Mouse (Mus musculus) limb, embryonic 12.5 days (tissue): ENCODE measurements around the gene Trappc13. TPM values are rescaled to one million over a fixed set of nuclear protein-coding genes. Genes with fewer than 3 reads are reported as not detected.
"Not testable (repeated sequence)": the region's sequence is repeated elsewhere in the genome, so short reads cannot be mapped to it uniquely, and the experiment has no call there.

ENCODE experiments used
- ATAC-seq: fragments of 200-750 bp; cut with Nextera tagmentation; 2 replicates; pipeline ENCODE4 v1.8.0; 2017; ENCODE audit warnings: low read depth, moderate TSS enrichment; ENCODE audit not compliant: insufficient number of reproducible peaks, insufficient read depth, low FRiP score, low TSS enrichment
- H3K27ac ChIP-seq: fragments of 300-500 bp; sonication (generic); 2 replicates; pipeline ENCODE4 v1.5.1; 2016; ENCODE audit warnings: mild to moderate bottlenecking, moderate library complexity
- H3K27me3 ChIP-seq: fragments of 300-500 bp; sonication (generic); 2 replicates; pipeline ENCODE4 v1.6.1; 2016; ENCODE audit warnings: mild to moderate bottlenecking, moderate library complexity
- H3K36me3 ChIP-seq: fragments of 300-500 bp; sonication (generic); 2 replicates; pipeline ENCODE4 v1.6.1; 2016; ENCODE audit warnings: mild to moderate bottlenecking, moderate library complexity
- H3K4me1 ChIP-seq: fragments of 300-500 bp; sonication (generic); replicated peaks from 2 replicates; pipeline ENCODE4 v1.6.1; 2016
- H3K4me2 ChIP-seq: fragments of 300-500 bp; sonication (generic); 2 replicates; pipeline ENCODE4 v1.6.1; 2016; ENCODE audit warnings: mild to moderate bottlenecking, moderate library complexity
- H3K4me3 ChIP-seq: fragments of 300-500 bp; sonication (generic); replicated peaks from 2 replicates; pipeline ENCODE4 v1.5.1; 2016; ENCODE audit warnings: mild to moderate bottlenecking
- H3K9ac ChIP-seq: fragments of 300-500 bp; sonication (generic); replicated peaks from 2 replicates; pipeline ENCODE4 v1.6.1; 2016; ENCODE audit warnings: mild to moderate bottlenecking, moderate library complexity
- H3K9me3 ChIP-seq: fragments of 300-500 bp; sonication (generic); 2 replicates; pipeline ENCODE4 v1.6.1; 2016; ENCODE audit warnings: mild to moderate bottlenecking, moderate library complexity
- WGBS: fragments of 180-500 bp; shearing (Covaris S2); methylation state at CpG from one replicate; pipeline ENCODE4 v1.1.7; 2016; 5-methylcytosine and 5-hydroxymethylcytosine counted together
- polyA plus RNA-seq: library from polyadenylated mRNA; unstranded; fragments of >200 nt; fragmentation: Nextera tagmentation; extraction: Ambion mirVana; gene quantifications from 2 replicates; pipeline ENCODE4 v1.2.1, GENCODE M21; 2016

Gene Trappc13
- polyA plus RNA-seq = 63.2 and 69.6 TPM in 2 replicates

DNA sequence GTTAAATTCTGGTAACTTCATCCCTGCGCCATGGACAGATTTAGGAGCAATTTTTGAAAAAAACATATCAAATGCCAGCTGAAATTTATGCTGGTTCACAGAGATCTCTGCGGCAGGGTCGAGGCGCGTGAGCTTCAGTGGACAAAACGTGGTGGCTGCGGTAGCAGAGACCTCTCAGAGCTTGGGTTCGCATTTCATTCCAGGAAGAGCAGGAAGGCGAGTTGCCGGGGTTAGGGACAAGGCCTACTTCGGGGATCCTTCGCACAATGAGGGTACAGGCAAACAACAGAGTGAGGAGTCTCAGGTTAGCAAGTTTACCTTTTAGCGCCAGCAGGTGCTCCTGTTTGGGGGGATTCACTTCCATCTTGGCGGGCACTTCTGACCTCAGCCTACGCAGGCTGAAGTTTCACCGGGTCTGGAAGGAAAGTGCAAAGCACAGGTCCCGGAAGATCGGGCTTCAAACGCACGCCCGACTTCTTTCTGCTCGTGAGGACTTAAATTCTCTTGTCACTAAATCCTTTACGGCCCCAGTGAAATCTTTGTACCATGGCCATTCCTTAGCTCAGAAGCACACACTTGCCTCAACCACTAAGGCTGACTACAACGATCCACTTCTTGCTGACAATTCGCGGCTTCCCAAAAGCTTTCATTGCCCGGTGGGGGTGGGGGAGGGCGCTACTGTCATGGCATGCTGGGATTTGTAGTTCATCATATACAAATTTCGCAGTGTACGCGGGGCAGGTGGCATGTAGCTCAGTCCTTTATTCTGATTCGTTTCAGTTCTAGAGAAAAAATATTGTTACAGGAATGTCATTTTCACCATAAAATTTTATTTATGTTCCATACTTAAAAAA lies at the start of gene Trappc13:
TSS of gene Trappc13 (minus strand) at position 674 of the 854 bp plus-strand sequence.
- peak within 1 kb of the TSS; percentile 82 for H3K4me3 ChIP-seq
- under 1% methylated on average over 32 of the region's 32 CpGs for WGBS
- H3K9me3 ChIP-seq = no peaks in the 10 kb centered on the region
- peak; percentile 91 for ATAC-seq
- peak within 1 kb of the TSS; percentile 84 for H3K27ac ChIP-seq
- H3K9ac ChIP-seq = peak within 1 kb of the TSS; percentile 85
- peaks cover 20% of the 10 kb centered on the region; the same call in 1 of the 2 replicates for H3K36me3 ChIP-seq
- H3K27me3 ChIP-seq = no peaks in the 10 kb centered on the region
- H3K4me2 ChIP-seq = peak within 1 kb of the TSS; percentile 67
- peaks cover 12% of the 10 kb centered on the region for H3K4me1 ChIP-seq

DNA sequence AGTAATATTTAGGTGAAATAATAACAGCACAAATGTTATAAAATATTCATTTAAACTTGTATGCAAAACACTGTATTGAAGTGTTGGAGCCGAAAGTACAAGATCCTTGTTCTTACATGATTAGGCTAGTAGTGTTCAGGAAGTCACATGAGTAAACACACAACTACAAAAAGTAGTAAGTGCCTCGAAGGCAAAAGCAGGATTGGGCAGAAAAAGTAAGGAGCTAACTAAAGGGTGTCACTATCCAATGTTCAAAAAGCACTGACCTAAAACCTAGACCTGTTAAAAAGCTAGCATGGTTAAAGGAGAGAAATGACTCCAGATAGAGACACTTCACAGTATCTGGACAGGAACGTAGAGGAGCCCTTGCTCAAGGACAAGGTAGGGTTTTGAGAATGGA lies 49.2 kb upstream of the Trappc13 start:
- Histone ChIP-seq H3K27me3 (no peaks in the 10 kb centered on the region), H3K4me2 (peak overlapping the region; percentile 71), H3K9ac (peak overlapping the region; percentile 83), H3K4me1 (peaks cover 9% of the 10 kb centered on the region), H3K9me3 (no peaks in the 10 kb centered on the region), H3K36me3 (peaks cover 7% of the 10 kb centered on the region), H3K4me3 (peak overlapping the region; percentile 75), H3K27ac (no peak overlapping the region)
- ATAC-seq = no peak
- 71% methylated on average over 3 of the region's 3 CpGs for WGBS

DNA sequence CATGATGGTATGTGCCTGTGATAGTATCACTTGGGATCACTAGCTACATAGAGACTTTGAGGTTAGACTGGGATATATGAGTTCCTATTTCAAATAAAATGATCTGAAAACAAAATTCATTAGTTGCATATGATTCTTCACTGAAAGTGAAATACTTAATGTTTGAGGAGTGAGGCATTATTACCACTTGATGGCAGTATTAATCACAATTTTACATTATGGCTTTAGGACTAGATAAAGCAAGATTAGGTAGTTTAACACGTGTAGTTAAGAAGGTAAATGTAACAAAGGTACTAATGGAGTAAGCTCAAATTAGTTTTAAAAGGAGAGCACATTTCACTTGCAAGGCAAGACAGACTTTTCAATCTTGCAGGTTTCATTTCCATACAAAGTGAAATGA lies 26.0 kb upstream of the Trappc13 start:
- Histone ChIP-seq H3K4me3 (no peak overlapping the region), H3K36me3 (peaks cover 48% of the 10 kb centered on the region), H3K9me3 (no peaks in the 10 kb centered on the region), H3K27ac (no peak overlapping the region), H3K4me2 (no peak overlapping the region), H3K27me3 (no peaks in the 10 kb centered on the region), H3K4me1 (no peaks in the 10 kb centered on the region), H3K9ac (no peak overlapping the region)
- no peak for ATAC-seq
- 71% methylated on average over 1 of the region's 1 CpGs for WGBS

DNA sequence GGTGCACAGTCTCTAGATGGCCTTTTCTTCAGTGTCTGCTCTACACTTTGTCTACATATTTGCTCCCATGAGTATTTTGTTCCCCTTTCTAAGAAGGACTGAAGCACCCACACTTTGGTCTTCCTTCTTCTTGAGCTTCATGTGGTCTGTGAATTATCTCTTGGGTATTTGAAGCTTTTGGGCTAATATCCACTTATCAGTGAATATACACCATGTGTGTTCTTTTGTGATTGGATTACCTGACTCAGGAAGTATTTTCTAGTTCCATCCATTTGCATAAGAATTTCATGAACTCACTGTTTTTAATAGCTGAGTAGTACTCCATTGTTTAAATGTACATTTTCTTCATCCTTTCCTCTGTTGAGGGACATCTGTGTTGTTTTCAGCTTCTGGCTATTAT lies 17.6 kb upstream of the Trappc13 start:
- not testable (repeated sequence) for H3K9me3 ChIP-seq, H3K4me3 ChIP-seq, H3K27ac ChIP-seq, H3K4me2 ChIP-seq, H3K27me3 ChIP-seq, H3K4me1 ChIP-seq, H3K9ac ChIP-seq, ATAC-seq
- peaks cover 53% of the 10 kb centered on the region for H3K36me3 ChIP-seq

DNA sequence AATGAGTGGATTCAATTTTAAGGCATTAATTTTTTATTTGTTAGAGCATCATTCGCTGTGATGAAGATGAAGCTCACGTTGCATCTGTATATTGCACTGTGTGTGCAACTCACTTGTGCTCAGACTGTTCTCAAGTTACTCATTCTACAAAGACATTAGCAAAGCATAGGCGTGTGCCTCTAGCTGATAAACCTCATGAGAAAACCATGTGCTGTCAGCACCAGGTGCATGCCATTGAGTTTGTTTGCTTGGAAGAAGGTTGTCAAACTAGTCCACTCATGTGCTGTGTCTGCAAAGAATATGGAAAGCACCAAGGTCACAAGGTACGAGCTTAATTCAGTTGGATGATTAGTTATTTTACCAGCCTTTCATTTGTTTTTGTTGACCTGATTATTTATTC lies 9.1 kb upstream of the Trappc13 start:
- no peak overlapping the region for H3K4me2 ChIP-seq
- H3K4me3 ChIP-seq = no peak overlapping the region
- peaks cover 59% of the 10 kb centered on the region for H3K36me3 ChIP-seq
- no peak for ATAC-seq
- 93% methylated on average over 4 of the region's 4 CpGs for WGBS
- no peaks in the 10 kb centered on the region for H3K9me3 ChIP-seq
- H3K27ac ChIP-seq = no peak overlapping the region
- no peak overlapping the region for H3K9ac ChIP-seq
- H3K27me3 ChIP-seq = no peaks in the 10 kb centered on the region
- H3K4me1 ChIP-seq = no peaks in the 10 kb centered on the region

DNA sequence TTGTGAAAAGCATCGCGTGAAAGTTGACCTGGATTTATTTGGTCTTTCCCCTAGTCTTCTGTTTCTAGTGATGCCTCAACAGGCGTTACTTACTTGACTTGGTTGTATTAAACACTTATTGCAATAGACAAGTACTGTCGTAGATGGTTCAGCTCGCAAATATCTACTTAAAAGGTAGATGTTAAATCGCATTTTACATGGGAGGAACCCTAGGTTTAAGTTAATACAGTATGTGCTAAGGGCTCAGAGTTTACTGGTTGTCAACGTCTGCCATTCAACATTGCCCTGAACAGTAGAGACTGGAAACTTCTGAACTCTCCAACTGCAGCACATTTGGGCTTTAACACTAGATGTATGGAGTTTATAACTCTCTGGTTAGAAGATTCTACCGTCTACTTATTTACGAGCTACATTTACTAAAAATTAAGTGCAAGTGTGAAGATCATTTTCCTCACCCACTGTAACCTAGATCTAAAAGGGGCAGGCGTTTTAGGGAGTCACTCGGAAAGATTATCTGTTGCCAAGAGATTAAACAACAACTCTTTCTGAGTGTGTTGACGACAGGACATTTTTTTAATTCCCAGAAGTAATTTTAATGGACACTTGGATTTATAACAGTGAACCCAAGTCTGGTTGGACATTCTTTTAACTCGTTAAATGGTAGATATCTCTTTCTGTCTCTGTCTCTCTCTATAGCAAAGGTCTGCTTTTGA lies 1.1 kb upstream of the Trappc13 start:
- no peak for ATAC-seq
- Histone ChIP-seq H3K9me3 (no peaks in the 10 kb centered on the region), H3K4me2 (peak overlapping the region; percentile 66), H3K9ac (peak overlapping the region; percentile 85), H3K36me3 (peaks cover 30% of the 10 kb centered on the region), H3K4me3 (peak overlapping the region; percentile 82), H3K4me1 (peaks cover 12% of the 10 kb centered on the region), H3K27me3 (no peaks in the 10 kb centered on the region), H3K27ac (peak overlapping the region; percentile 83)
- WGBS = 23% methylated on average over 13 of the region's 13 CpGs

DNA sequence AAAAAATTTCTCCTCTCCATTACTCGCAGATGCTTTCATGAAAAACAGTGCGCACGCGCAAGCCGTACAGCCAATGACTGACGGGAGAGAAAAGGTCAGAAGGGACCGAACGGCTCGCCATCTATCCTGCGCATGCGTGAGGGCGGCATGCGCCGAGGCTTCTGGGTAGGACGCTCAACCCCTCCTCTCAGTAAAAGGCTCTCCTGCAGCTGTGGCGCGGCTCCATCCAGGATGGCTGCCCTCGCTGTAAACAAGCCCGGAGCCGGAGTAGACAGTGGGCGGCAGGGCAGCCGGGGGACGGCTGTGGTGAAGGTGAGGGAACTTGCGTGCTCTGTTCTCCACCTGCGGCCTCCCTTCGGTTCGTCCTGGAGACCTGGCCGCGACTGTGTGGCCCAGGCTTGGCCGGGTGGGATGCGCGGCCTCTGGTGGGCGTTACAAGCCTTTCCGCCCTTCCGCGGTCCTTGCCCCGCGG lies 417 bp upstream of the Trappc13 start, which contains the start of gene Trim23:
TSS of gene Trim23 (plus strand) at position 148 of the 472 bp plus-strand sequence.
- peak within 1 kb of the TSS; percentile 85 for H3K9ac ChIP-seq

DNA sequence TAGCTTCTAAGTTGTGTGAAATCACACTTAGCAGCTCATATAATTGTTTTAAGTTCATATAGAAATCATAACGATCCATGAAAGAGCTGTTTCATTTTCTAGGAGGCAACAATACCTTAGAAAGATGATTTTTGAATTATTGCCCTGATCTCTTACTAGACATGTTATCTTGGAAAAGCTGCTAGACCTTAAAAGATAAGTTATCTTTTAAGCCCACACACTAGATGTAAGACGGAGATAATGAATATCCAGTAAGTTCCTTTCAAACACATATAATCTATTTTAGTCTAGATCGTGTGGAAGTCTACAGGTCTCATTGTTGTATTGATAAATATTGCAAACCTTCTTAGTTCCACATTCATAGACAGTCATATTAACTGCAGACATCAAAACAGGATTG lies 1.4 kb downstream of the Trappc13 start:
- no peak for ATAC-seq
- Histone ChIP-seq H3K4me1 (peaks cover 12% of the 10 kb centered on the region), H3K36me3 (peaks cover 11% of the 10 kb centered on the region; the same call in 1 of the 2 replicates), H3K9ac (peak overlapping the region; percentile 50; the same call in 1 of the 2 replicates), H3K9me3 (no peaks in the 10 kb centered on the region), H3K27me3 (no peaks in the 10 kb centered on the region), H3K4me3 (peak overlapping the region; percentile 82), H3K4me2 (peak overlapping the region; percentile 67), H3K27ac (no peak overlapping the region)
- 87% methylated on average over 3 of the region's 3 CpGs for WGBS

More for the DNA sequence above, 417 bp upstream of the Trappc13 start, which contains the start of gene Trim23:
- Histone ChIP-seq H3K4me3 (peak within 1 kb of the TSS; percentile 82), H3K4me1 (peaks cover 12% of the 10 kb centered on the region), H3K27ac (peak within 1 kb of the TSS; percentile 84), H3K36me3 (peaks cover 25% of the 10 kb centered on the region), H3K4me2 (peak within 1 kb of the TSS; percentile 67), H3K9me3 (no peaks in the 10 kb centered on the region), H3K27me3 (no peaks in the 10 kb centered on the region)
- under 1% methylated on average over 38 of the region's 38 CpGs for WGBS
- peak; percentile 99 for ATAC-seq

DNA sequence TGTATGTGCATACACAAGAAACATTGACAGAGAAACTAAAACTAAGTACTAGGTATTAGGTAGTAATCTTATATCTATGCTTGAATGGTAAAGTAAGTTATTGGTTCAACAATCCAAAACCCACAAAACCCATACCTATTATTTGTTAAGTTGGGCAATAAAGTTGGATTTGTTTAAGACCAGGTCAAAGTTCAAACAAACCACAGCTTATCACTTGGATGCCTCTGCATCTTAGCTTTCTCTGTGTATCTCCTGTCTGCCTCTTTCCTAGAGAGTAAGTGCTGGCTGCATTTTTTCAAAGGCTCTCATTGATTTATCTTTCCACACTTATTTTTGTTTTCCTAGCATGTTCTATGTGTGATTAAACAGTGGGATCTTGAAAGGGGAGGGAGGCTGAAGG lies 5.8 kb downstream of the Trappc13 start:
- H3K27me3 ChIP-seq = no peaks in the 10 kb centered on the region
- no peak overlapping the region for H3K27ac ChIP-seq
- peaks cover 22% of the 10 kb centered on the region for H3K36me3 ChIP-seq
- peaks cover 6% of the 10 kb centered on the region for H3K4me1 ChIP-seq
- no peak for ATAC-seq
- no peak overlapping the region for H3K4me2 ChIP-seq
- H3K9me3 ChIP-seq = no peaks in the 10 kb centered on the region
- H3K4me3 ChIP-seq = no peak overlapping the region
- no peak overlapping the region for H3K9ac ChIP-seq

DNA sequence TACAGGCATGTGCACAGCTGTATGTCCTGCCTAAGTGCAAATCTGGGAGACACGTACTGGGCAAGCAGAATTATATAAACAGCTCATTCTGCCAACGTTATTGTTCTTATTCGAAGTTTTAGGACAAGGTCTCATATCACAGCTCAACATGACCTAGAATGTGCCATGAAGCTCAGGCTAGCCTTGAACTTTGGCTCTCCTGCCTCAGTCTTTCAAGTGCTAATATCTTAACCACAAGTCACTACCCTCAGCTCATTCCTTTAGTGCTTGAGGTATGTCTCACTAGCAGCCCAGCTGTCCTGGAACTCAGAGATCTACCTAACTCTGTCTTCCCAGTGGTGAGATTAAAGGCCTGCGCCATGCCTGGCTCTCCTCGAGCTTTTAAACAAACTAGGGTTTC lies 6.6 kb downstream of the Trappc13 start:
- H3K36me3 ChIP-seq = peaks cover 28% of the 10 kb centered on the region
- peaks cover 3% of the 10 kb centered on the region; the same call in 1 of the 2 replicates for H3K4me1 ChIP-seq
- H3K4me2 ChIP-seq = no peak overlapping the region
- H3K27me3 ChIP-seq = no peaks in the 10 kb centered on the region
- H3K9me3 ChIP-seq = no peaks in the 10 kb centered on the region
- ATAC-seq = no peak
- 93% methylated on average over 5 of the region's 5 CpGs for WGBS
- no peak overlapping the region for H3K9ac ChIP-seq
- no peak overlapping the region for H3K27ac ChIP-seq
- H3K4me3 ChIP-seq = no peak overlapping the region

DNA sequence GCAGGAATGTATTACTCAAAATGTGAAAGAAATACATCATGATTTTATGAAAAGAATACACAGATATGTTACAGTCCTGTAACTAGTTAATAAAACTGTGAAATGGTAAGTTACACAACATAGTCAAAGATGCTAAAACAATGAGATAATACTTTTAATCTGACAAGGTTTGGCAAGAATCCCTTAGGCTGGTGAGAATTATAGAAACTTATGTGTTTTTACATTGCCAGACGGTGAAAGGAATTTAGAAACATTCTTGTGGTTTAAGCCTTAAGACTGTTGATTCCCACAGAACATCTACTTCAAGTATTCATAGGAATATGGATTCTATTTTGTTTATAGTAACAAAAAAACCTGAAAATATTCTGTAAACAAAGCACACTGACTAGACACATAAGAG lies 22.6 kb downstream of the Trappc13 start:
- Histone ChIP-seq H3K27me3 (no peaks in the 10 kb centered on the region), H3K4me3 (no peak overlapping the region), H3K36me3 (peaks cover 68% of the 10 kb centered on the region), H3K9me3 (no peaks in the 10 kb centered on the region), H3K9ac (no peak overlapping the region), H3K27ac (no peak overlapping the region), H3K4me1 (no peaks in the 10 kb centered on the region), H3K4me2 (no peak overlapping the region)
- ATAC-seq = no peak
- WGBS = 85% methylated on average over 1 of the region's 1 CpGs
